Mouse (Mus musculus) MEL (cell line): ENCODE measurements around the gene Ect2l. TPM values are rescaled to one million over a fixed set of nuclear protein-coding genes. Genes with fewer than 3 reads are reported as not detected.

Experiments used
- DNase-seq: peaks from one replicate; pipeline ENCODE4 v3.0.0; 2011; ENCODE audit warnings: low read depth, low spot score
- H3K27ac ChIP-seq: 2 replicates; pipeline ENCODE4 v1.5.1; 2012; ENCODE audit warnings: low read depth, mild to moderate bottlenecking, control low read depth, low read length, moderate library complexity; ENCODE audit not compliant: control insufficient read depth
- H3K27me3 ChIP-seq, 2 experiments: fragments of 150-350 bp in 1 of 2; sonication (generic) in 1 of 2; 2 replicates each; pipeline ENCODE4 v1.6.1; 2012; ENCODE audit warnings: low read length in 2 of 2, mild to moderate bottlenecking in 2 of 2, improper control_type of control experiment in 1 of 2, moderate library complexity in 1 of 2; ENCODE audit not compliant: insufficient read depth in 2 of 2, control insufficient read depth in 1 of 2
- H3K36me3 ChIP-seq, 2 experiments: 2 replicates each; pipeline ENCODE4 v1.6.1; 2012 to 2014; ENCODE audit warnings: low read length in 2 of 2, improper control_type of control experiment in 1 of 2, inconsistent platforms in 1 of 2, mild to moderate bottlenecking in 1 of 2; ENCODE audit not compliant: insufficient read depth in 2 of 2, control insufficient read depth in 1 of 2
- H3K4me1 ChIP-seq, 2 experiments: fragments of 150-350 bp in 1 of 2; sonication (generic) in 1 of 2; 2 replicates each; pipeline ENCODE4 v1.6.1; 2012; ENCODE audit warnings: low read length in 2 of 2, improper control_type of control experiment in 1 of 2, mild to moderate bottlenecking in 1 of 2; ENCODE audit not compliant: insufficient read depth in 2 of 2, control insufficient read depth in 1 of 2
- H3K4me3 ChIP-seq, 2 experiments: fragments of 150-350 bp in 1 of 2; sonication (generic) in 1 of 2; 2 replicates each; pipeline ENCODE4 v1.5.1; 2012; ENCODE audit warnings: low read depth in 2 of 2, low read length in 2 of 2, mild to moderate bottlenecking in 2 of 2, moderate library complexity in 2 of 2, control low read depth in 1 of 2, improper control_type of control experiment in 1 of 2; ENCODE audit not compliant: control insufficient read depth in 1 of 2, insufficient read depth in 1 of 2
- H3K79me2 ChIP-seq: 2 replicates; pipeline ENCODE4 v1.6.1; 2012; ENCODE audit warnings: mild to moderate bottlenecking, low read length, moderate library complexity; ENCODE audit not compliant: control insufficient read depth, poor library complexity, insufficient read depth
- H3K9ac ChIP-seq: 2 replicates; pipeline ENCODE4 v1.6.1; 2012; ENCODE audit warnings: low read depth, mild to moderate bottlenecking, control low read depth, low read length, moderate library complexity; ENCODE audit not compliant: control insufficient read depth, poor library complexity, severe bottlenecking
- H3K9me3 ChIP-seq: fragments of 150-350 bp; sonication (generic); replicated peaks from 2 replicates; pipeline ENCODE4 v1.6.1; 2012; ENCODE audit warnings: mild to moderate bottlenecking, low read length, improper control_type of control experiment, moderate library complexity; ENCODE audit not compliant: insufficient read depth
- E2F4 ChIP-seq: IDR thresholded peaks from 2 replicates; pipeline ENCODE4 v1.6.1; 2011; ENCODE audit warnings: low read depth, low read length, improper control_type of control experiment, borderline replicate concordance
- GATA1 ChIP-seq: IDR thresholded peaks from 2 replicates; pipeline ENCODE4 v1.6.1; 2011; ENCODE audit warnings: low read depth, low read length, improper control_type of control experiment
- MAFK ChIP-seq: IDR thresholded peaks from 2 replicates; pipeline ENCODE4 v1.6.1; 2011; ENCODE audit warnings: low read depth, mild to moderate bottlenecking, low read length, improper control_type of control experiment, borderline replicate concordance
- MAZ ChIP-seq: IDR thresholded peaks from 2 replicates; pipeline ENCODE4 v1.6.1; 2012; ENCODE audit warnings: low read depth, mild to moderate bottlenecking, inconsistent platforms, low read length, improper control_type of control experiment
- MEF2A ChIP-seq: IDR thresholded peaks from 2 replicates; pipeline ENCODE4 v1.6.1; 2014; ENCODE audit warnings: low read depth, mild to moderate bottlenecking, inconsistent platforms, low read length, improper control_type of control experiment; ENCODE audit not compliant: poor library complexity, insufficient replicate concordance, severe bottlenecking; ENCODE audit errors: extremely low read depth
- MYC ChIP-seq: IDR thresholded peaks from 2 replicates; pipeline ENCODE4 v1.6.1; 2011; ENCODE audit warnings: low read depth, mild to moderate bottlenecking, low read length, improper control_type of control experiment, moderate library complexity
- POLR2A ChIP-seq, 2 experiments: IDR thresholded peaks; 2 replicates each; pipeline ENCODE4 v1.6.1; 2011 to 2012; ENCODE audit warnings: low read length in 2 of 2, mild to moderate bottlenecking in 2 of 2, control low read depth in 1 of 2, improper control_type of control experiment in 1 of 2, low read depth in 1 of 2, moderate library complexity in 1 of 2; ENCODE audit not compliant: control insufficient read depth in 1 of 2, insufficient read depth in 1 of 2, poor library complexity in 1 of 2
- POLR2AphosphoS5 ChIP-seq: IDR thresholded peaks from 2 replicates; pipeline ENCODE4 v1.6.1; 2012; ENCODE audit warnings: low read depth, borderline replicate concordance, mild to moderate bottlenecking, inconsistent platforms, low read length, moderate library complexity, mixed read lengths
- RAD21 ChIP-seq: IDR thresholded peaks from 2 replicates; pipeline ENCODE4 v1.6.1; 2011; ENCODE audit warnings: mild to moderate bottlenecking, low read depth, low read length, improper control_type of control experiment
- RCOR1 ChIP-seq: IDR thresholded peaks from 2 replicates; pipeline ENCODE4 v1.6.1; 2012; ENCODE audit warnings: low read depth, mild to moderate bottlenecking, inconsistent platforms, low read length, improper control_type of control experiment
- SMC3 ChIP-seq: IDR thresholded peaks from 2 replicates; pipeline ENCODE4 v1.6.1; 2011; ENCODE audit warnings: low read depth, low read length, improper control_type of control experiment
- TAL1 ChIP-seq: IDR thresholded peaks from 2 replicates; pipeline ENCODE4 v1.6.1; 2012; ENCODE audit warnings: mild to moderate bottlenecking, inconsistent platforms, low read length, moderate library complexity, mixed read lengths
- TBP ChIP-seq: IDR thresholded peaks from 2 replicates; pipeline ENCODE4 v1.8.0; 2011; ENCODE audit warnings: low read depth, low read length, improper control_type of control experiment
- USF1 ChIP-seq: IDR thresholded peaks from 2 replicates; pipeline ENCODE4 v1.6.1; 2014; ENCODE audit warnings: low read depth, mild to moderate bottlenecking, inconsistent platforms, low read length, improper control_type of control experiment, moderate library complexity
- ZNF384 ChIP-seq: IDR thresholded peaks from 2 replicates; pipeline ENCODE4 v1.6.1; 2012; ENCODE audit warnings: low read depth, mild to moderate bottlenecking, inconsistent platforms, low read length, improper control_type of control experiment
- polyA plus RNA-seq, 2 experiments: library from polyadenylated mRNA; stranded (reverse) in 1 of 2; unstranded in 1 of 2; fragments of >175 nt in 1 of 2; fragments of >200 nt in 1 of 2; gene quantifications; 2 replicates each; pipeline versions ENCODE4 v1.2.1 to v1.2.4; 2012; ENCODE audit warnings: low replicate concordance in 2 of 2, low read depth in 1 of 2; ENCODE audit not compliant: insufficient read length in 2 of 2, insufficient read depth in 1 of 2, missing spikeins in 1 of 2
- total RNA-seq: library from RNA; depleted of rRNA; stranded (reverse); fragments of 300-350 nt; gene quantifications from 2 replicates; pipeline ENCODE4 v1.2.3, GENCODE M21; 2012; rRNA removed

Ect2l gene
- total and polyA plus RNA-seq, 3 experiments, result not detected

DNA sequence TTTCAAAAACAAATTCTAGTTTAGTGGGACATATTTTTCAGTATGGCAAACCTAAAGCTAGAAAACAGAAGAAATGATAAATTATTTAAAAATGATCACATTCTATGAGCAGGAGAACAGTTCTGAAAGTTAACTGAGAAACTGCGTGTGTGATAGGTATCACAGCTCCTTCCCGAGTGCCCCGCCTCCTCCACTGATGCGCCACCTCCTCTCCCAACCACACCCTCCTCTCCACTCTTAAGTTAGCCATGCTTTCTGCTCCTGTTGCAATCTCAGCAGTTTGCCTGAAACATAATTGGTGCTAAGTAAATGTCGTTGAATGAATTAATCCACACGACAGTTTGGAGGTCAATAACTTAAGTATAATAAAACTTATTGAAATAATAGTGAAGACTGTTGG, 127.9 kb downstream of the Ect2l start:
- Histone ChIP-seq H3K4me3 (no peak overlapping the region), H3K36me3 (peaks cover 2% of the 10 kb centered on the region in 2 experiments), H3K9ac (no peak overlapping the region), H3K27me3 (no peaks in the 10 kb centered on the region), H3K79me2 (peaks cover 26% of the 10 kb centered on the region), H3K9me3 (no peaks in the 10 kb centered on the region), H3K4me1 (peaks cover 0 to 3% of the 10 kb centered on the region in 2 experiments; a peak in 1 of 4 replicates), H3K27ac (no peak overlapping the region)
- TF ChIP-seq MYC (no peak), MAFK (no peak), USF1 (no peak), MEF2A (no peak), GATA1 (no peak), RAD21 (no peak), POLR2A (IDR thresholded peaks at IDR 0.05; ENCODE audit: control insufficient read depth in 1 of 2, insufficient read depth in 1 of 2, low read depth in 1 of 2, low read length in 2 of 2, poor library complexity in 1 of 2) (no peak), TAL1 (no peak), SMC3 (no peak)
- DNase-seq, result no peak

DNA sequence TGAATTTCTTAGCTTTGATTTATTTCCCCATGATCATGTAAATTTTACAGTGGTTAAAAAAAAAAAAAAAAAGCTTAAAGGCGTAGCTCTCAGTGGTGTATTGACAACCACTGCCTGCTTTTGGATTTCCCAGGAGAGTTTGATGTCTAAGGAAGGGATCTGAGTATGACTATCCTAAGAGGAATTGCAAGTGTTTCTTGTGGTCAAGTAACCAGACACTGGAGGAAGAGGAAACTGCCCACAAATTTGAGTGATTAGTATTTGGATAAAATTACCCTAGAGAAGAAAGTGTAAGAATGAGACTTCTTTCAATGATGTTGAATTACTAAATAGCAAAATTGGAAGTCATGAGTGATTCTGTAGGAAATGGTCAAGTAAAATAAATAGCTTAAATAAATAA, 129.2 kb downstream of the Ect2l start:
- Histone ChIP-seq H3K4me3 (no peak overlapping the region), H3K79me2 (peaks cover 29% of the 10 kb centered on the region), H3K27ac (no peak overlapping the region), H3K4me1 (peaks cover 0 to 3% of the 10 kb centered on the region in 2 experiments; a peak in 1 of 4 replicates), H3K36me3 (peaks cover 2 to 4% of the 10 kb centered on the region in 2 experiments), H3K27me3 (no peaks in the 10 kb centered on the region), H3K9ac (no peak overlapping the region), H3K9me3 (no peaks in the 10 kb centered on the region)
- TF ChIP-seq RCOR1 (no peak), E2F4 (no peak), POLR2AphosphoS5 (no peak), TAL1 (no peak), ZNF384 (no peak), MAZ (no peak), TBP (no peak)
- DNase-seq, result no peak

Other genes starting within 250 kb of the Ect2l start
- gene Abracl, start 187.6 kb downstream of the Ect2l start, total RNA-seq, result 97.6 and 100 TPM in 2 replicates
- 100 to 1,000 TPM in 1 of 2 experiments, not detected in 1; 110 TPM for gene Abracl, start 187.6 kb downstream of the Ect2l start, polyA plus RNA-seq
- gene Reps1, start 155.0 kb downstream of the Ect2l start, total RNA-seq, result 40.0 and 41.2 TPM in 2 replicates
- 10 to 100 TPM in 1 of 2 experiments, not detected in 1; 80.3 TPM for gene Reps1, start 155.0 kb downstream of the Ect2l start, polyA plus RNA-seq
- gene Ccdc28a, start 24.1 kb upstream of the Ect2l start, total RNA-seq, result 5.0 and 7.0 TPM in 2 replicates
- gene Ccdc28a, start 24.1 kb upstream of the Ect2l start, polyA plus RNA-seq, result 10 to 100 TPM in 1 of 2 experiments, not detected in 1; 16.4 TPM
- not detected in 2 replicates for gene Nhsl1, start 108.1 kb upstream of the Ect2l start, total RNA-seq
- gene Nhsl1, start 108.1 kb upstream of the Ect2l start, polyA plus RNA-seq, result not detected